Mouse (Mus musculus): ENCODE data around the gene Stac2.

- no peak for TF ChIP-seq GATA1 (IDR thresholded peaks at IDR 0.05; ENCODE audit: borderline replicate concordance, low read length)
- TF ChIP-seq FLI1 (IDR thresholded peaks at IDR 0.05; ENCODE audit: low read length) = no peak
Observed at GRCm38 (mm10) chr11:98057466-98057865, 4.2 kb upstream of the Stac2 start.
